Comparison of ENCODE assay signal across 8 mouse cellular contexts in genomic region chr14:20393205-20393913, GRCm38 (mm10). TPM values are rescaled to one million over a fixed set of nuclear protein-coding genes. Genes with fewer than 3 reads are reported as not detected.
DNase-seq lines count a peak whose midpoint lies in the region; ATAC-seq lines count a peak whose summit lies in the region.

Gene Mrps16, minus strand, starts transcription at chr14:20393634.

- H3K27me3 ChIP-seq in hindbrain, embryonic 11.5 days (ENCODE audit: control insufficient read depth, insufficient read depth, low read length) = no peaks in the 10 kb centered on the region

- H3K9me3 ChIP-seq in hindbrain, embryonic 11.5 days (ENCODE audit: control insufficient read depth, low read length) = no peaks in the 10 kb centered on the region

- H3K4me3 ChIP-seq in hindbrain, embryonic 11.5 days (ENCODE audit: low read depth, low read length) = peak within 1 kb of the TSS; percentile 72

- WGBS in hindbrain, embryonic 11.5 days = under 1% methylated on average over 68 of the region's 68 CpGs

- no peaks in the 10 kb centered on the region for H3K4me1 ChIP-seq in hindbrain, embryonic 11.5 days (replicated peaks; ENCODE audit: control insufficient read depth, insufficient read depth, low read length)

- no peaks in the 10 kb centered on the region; the same call in 1 of the 2 replicates for H3K36me3 ChIP-seq in hindbrain, embryonic 11.5 days (ENCODE audit: control insufficient read depth, insufficient read depth, low read length)

- peak; percentile 99 for DNase-seq in Muller cell, postnatal 12 days (ENCODE audit: inconsistent ontology term)
- peak; percentile 98 for DNase-seq in cerebellum, adult 9-11 months
- DNase-seq in frontal cortex, adult 2 months (ENCODE audit: extremely low spot score in 1 of 2, low spot score in 1 of 2) = peak; percentile 89 to 95
- peak; percentile 99 for DNase-seq in hindbrain, embryonic 11.5 days (ENCODE audit: low spot score)
- DNase-seq in layer of hippocampus, postnatal 10 days (ENCODE audit: low spot score in 2 of 2) = peak; percentile 88 to 91
- peak; percentile 98 for DNase-seq in lung, postnatal 10 days
- peak; percentile 95 for DNase-seq in ovary, postnatal 36 days (ENCODE audit: low spot score)
- DNase-seq in thymus, postnatal 25 days = peak; percentile 93

- H3K9ac ChIP-seq in hindbrain, embryonic 11.5 days (ENCODE audit: low read depth, low read length) = peak within 1 kb of the TSS; percentile 90

- peak within 1 kb of the TSS; percentile 74 for H3K27ac ChIP-seq in hindbrain, embryonic 11.5 days (ENCODE audit: low read depth, low read length)

- ATAC-seq in hindbrain, embryonic 11.5 days (ENCODE audit: low FRiP score) = peak; percentile 96

- peak within 1 kb of the TSS; percentile 57 for H3K4me2 ChIP-seq in hindbrain, embryonic 11.5 days (replicated peaks; ENCODE audit: low read depth, low read length)

RNA-seq across cellular contexts. Expression of gene Mrps16, which starts in this region (rescaled TPM):
- polyA plus RNA-seq in frontal cortex, adult 2 months (2012; rRNA removed) = 39.6 and 40.3 TPM in 2 replicates
- polyA plus RNA-seq in hindbrain, embryonic 11.5 days (2014; fragmentation: Nextera tagmentation; extraction: Ambion mirVana) = 71.2 and 74.7 TPM in 2 replicates
- total RNA-seq in layer of hippocampus, postnatal 10 days (2021) = 10 to 100 TPM; 31.5 to 37.8 TPM

Comparison
In these comparisons a context has a peak if more than half of its experiments do, and no peak if none do; other contexts are left out.
1. Peak in every context shown above with its lines: DNase-seq, ATAC-seq, H3K4me3 ChIP-seq and H3K27ac ChIP-seq.